Mouse (Mus musculus) liver, embryonic 14.5 days (tissue): ENCODE measurements around the gene Bnc2.

Source experiments
- CTCF ChIP-seq: IDR thresholded peaks from 2 replicates; pipeline ENCODE4 v1.5.1; 2016; ENCODE audit warnings: antibody characterized with exemption, low read depth, control low read depth
- EP300 ChIP-seq: IDR thresholded peaks from 2 replicates; pipeline ENCODE4 v1.6.1; 2016; ENCODE audit warnings: antibody characterized with exemption, low read depth

- TF ChIP-seq EP300 (no peak), CTCF (no peak)
These were observed 204.8 kb downstream of the Bnc2 start for GRCm38 (mm10) chr4:84470106-84470885.
